Mouse (Mus musculus) 3134 (cell line): ENCODE results near the gene Gm266.

Source experiments
- DNase-seq: peaks from one replicate; pipeline ENCODE4 v3.0.0-alpha.2; 2011; ENCODE audit warnings: low spot score; ENCODE audit not compliant: insufficient read length; ENCODE audit errors: extremely low read depth

The Gm266 gene

DNA sequence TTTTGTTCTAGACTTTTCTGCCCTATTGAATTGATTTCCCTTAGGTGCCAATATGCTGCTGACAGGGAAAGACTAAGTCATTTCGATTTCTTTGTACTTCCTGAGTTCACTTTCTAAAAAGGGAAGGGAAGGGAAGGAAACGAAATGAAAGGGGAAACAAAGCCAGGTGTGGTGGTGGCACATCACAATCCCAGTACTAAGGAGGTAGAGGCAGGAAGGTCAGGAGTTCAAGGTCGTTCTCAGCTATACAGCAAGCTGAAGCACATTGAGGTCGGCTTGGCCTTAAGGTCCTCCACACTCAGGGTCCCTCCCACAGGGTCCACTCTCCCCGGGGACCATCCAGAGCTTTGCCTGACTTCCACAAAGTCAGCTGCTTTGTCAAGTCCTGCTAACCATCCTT lies 17.9 kb upstream of the Gm266 start:
- DNase-seq = no peak

DNA sequence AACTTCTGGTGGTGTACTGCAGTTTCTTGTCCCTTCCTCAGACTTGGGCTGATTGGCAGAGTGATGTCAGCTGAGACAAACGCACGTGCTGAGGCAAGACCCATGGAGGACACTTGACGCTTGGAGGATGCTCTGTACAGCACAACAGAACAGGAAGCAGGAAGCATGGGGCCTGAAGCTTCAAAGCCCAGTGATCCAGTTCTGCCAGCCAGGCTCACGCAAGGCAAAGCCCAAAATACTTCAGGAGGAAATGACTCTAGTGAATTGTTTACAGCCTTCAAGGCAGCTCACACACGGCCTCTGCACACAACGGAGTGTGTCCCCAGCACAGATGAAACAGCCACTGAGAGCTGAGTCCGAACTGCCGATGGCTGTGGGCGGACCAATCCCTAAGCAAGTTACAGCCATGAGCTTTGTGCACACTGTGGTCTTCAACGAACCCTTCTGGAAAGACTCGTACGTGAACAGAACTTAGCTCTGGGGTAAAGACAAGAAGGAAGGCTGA lies 17.5 kb upstream of the Gm266 start:
- no peak for DNase-seq

DNA sequence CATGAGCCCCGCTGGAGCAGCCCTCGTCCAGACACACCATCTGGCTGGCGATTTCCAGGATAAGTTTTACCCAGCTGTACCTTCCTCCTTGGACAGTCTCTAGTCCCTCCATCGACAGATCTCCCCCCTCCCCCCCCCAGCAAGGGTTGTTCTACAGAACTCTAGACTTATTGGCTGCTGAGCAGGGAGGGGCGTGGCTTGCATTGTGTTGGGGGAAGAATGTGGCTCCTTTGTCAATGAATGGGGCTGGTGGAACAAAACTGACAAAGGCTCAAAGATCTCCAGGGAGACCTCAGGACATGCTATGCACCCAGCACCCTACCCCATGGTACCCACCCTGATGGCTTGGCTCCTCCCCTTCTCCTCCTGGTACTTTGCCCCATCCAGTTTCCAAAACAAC lies 15.1 kb upstream of the Gm266 start:
- no peak for DNase-seq

DNA sequence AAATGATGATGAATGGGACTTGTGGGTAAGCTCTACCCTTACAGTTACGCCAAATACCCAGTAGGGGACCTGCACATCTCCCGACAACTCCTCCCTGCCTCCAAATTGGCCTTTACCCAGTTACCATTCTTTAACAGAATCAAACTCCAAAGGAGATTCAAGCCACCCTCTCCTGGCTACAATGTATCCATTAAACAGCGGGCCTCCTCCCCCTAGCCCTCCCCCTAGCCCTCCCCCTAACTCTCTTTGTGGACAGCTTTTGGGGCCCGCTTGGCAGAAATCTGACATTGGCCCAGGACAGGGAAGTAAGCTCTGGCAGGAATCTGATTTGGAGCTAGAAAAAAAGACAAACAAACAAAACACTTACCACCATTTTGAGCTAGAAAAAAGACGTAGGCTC lies 14.0 kb upstream of the Gm266 start:
- DNase-seq = no peak

DNA sequence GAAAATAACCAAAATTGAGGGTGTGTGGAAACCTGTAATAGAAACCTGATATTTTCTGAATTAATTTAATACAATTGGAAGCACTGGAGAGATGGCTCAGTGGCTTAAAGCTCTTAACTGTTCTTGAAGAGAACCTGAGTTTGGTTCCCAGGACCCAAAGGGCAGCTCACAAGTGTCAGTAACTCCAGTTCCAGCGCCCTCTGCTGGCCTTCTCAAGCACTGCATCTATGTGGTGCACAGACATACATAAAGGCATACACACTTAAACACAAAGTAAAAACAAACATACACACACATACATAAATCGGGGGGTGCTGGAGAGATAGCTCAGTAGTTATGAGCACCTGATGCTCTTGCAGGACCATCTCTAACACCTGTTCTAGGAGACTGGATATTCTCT lies 11.5 kb upstream of the Gm266 start:
- DNase-seq = no peak

DNA sequence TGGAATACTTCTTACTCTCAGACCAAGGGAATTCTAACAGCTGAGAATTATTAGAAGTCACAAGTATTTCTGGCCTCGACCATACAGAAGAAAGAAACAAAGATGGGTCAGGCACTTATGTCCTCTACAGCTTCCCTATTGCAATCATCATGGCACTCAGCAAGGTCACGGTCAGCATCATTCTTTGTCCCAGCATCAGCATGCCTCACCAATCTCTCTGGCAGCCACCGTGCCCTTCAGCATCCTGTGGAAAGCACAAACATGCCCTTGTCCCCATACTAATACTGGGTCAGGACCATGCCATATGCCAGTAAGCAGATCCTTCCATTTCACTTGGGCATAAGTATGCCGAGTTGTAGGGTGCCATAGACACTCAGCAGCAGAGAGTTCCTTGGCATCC lies 9.3 kb upstream of the Gm266 start:
- no peak for DNase-seq

DNA sequence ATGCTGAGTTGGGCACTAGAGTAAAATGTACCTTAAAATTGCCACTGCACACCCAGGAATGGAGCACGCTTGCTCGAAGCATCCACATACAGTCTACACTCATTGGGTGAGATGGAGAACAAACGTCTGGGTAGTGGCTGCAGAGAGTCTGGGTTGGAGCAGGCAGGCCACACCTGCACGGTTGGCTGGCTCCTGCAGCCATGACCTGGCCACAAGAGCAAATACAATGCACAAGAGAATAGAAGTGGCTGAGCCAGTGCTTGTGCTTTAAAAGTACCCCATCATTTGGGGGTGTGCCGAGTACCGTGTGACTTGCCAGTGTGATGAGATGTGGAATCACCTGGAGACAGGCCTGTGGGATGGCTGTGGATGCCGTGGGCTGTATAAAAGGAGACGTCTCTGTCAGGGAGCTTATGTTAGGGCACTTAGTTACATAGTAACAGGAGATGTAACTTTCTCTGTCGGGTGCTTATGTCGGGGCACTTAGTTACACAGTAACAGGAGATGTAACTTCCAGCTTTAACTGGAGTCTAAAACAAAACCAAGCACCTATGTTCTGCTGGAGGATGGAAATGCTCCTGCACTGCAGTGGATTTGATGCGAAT lies 3.7 kb upstream of the Gm266 start:
- DNase-seq = no peak

DNA sequence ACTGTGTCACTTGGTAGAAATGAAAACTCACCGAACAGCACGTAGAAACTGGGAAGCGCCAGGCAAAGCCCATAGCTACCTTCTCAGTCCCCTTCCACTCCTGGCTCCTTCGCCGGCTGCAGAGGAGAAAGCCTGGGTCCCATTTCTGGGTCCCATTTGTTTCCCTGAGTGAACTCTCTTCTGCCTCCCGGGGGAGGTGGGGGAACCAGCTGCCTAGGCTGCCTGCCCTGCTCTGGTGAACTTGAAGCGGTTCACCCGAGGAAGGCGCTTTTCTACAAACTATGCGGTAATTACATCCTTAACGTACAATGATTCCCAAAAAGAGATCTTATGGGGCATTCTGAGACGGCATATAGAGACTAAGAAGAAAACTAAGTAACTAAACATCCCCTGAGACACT lies 832 bp upstream of the Gm266 start:
- no peak for DNase-seq

DNA sequence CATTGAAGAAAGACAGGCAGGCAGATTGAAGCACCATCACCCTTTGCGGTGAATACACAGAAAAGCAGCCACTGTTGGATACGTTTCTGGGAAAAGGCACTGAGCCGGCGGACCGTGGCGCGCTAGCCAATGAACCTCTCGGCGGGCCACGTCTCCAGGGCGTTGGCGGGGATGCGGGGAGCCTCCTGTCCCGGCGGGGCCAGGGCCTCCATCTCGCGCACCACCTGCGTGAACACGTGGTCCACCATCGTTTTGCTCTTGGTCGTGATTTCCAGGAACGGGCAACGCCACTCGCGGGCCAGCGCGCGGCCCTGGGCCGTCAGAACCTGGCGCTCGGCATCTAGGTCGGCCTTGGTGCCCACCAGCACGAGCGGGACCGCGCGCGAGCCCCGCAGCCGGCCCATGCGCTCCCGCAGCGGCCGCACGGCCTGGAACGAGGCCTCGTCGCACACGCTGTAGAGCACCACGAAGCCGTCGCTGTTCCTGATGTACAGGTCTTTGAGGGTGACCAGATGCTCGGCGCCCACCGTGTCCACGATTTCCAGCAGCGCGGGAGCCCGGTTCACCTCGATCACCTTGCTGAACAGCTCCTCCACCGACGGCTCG lies 474 bp downstream of the Gm266 start:
- no peak for DNase-seq

DNA sequence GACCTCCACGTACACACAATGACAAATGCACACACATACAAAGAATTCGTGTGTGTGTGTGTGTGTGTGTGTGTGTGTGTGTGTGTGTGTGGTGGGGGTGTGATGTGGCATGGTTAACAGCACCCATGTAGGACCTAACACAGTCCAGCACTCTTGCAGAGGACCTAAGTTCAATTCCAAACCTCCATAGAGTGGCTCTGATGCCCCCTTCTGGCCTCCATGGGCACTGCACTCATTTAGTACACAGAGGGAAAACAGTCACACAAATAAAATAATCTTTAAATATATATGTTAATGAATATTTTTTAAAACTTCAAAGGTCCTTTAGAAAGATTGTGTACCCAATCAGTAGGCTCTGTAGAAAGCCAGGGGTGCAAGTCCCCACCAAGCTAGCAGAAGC lies 5.7 kb downstream of the Gm266 start:
- no peak for DNase-seq

DNA sequence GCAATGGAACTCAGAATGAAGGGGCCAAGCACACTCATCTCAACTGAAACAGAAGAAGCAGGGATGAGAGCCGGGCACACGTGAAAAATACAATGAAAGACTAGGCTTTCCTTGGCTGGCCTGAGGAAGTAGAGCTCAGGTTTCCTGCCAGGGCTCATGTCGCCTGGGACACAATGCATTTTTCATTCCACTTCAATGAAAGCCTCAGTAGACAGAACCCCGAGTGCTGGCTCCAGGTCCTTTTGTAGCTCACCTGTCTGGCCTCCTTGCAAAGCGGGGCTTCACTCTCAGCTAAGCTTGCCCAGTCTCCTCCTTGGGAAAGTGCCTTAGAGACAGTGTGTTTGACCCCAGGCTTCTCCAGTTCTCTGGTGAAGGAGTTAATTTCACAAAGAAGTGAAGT lies 6.7 kb downstream of the Gm266 start:
- no peak for DNase-seq

DNA sequence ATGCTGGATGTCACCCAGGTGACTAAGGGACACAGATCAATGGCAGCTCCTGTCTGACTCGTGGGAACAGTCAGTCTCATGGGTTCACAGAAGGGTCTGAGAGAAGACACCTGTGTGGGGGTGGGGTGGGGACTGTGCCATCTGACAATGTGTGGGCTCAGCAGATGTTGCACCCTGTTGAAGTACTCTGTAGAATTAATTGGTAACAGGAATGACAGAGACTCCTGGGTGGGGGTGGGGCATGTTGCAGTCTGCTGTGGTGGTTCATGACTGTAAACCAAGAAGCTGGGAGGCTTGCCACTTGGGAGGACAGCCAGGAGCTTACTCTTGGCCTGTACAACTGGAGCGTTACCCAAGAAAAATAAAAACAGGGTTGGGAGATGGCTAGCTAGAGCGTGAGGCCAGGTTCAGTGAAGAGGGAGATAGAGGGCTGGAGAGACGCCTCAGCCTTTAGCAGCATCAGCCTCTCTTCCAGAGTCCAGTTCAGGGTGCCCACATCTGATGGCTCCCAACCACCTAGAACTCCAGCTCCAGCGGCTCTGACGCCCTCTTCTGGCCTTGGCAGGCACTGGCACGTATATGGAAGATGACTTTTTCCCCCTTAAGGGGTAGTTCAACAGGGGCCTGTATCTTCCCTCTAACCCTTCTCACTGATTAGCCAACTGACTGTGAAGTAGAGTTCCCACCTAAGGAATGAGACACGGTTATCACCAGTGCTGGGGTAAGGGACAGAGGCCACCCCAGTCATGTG lies 10.6 kb downstream of the Gm266 start:
- peak; percentile 71 for DNase-seq

DNA sequence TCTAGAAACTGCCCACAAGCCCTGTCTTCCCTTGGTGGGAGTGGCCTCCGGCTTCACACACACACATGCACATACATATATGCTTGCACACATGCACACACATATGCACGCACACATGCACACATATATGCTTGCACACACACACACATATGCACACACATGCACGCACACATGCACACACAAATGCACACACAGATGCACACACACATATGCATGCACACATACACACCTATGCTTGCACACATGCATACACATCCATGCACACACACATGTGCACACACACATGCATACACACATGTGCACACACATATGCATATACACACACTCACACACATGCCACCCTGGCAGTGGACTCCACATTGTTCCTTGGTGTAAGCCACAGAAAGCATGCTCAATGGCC lies 11.2 kb downstream of the Gm266 start:
- no peak for DNase-seq

DNA sequence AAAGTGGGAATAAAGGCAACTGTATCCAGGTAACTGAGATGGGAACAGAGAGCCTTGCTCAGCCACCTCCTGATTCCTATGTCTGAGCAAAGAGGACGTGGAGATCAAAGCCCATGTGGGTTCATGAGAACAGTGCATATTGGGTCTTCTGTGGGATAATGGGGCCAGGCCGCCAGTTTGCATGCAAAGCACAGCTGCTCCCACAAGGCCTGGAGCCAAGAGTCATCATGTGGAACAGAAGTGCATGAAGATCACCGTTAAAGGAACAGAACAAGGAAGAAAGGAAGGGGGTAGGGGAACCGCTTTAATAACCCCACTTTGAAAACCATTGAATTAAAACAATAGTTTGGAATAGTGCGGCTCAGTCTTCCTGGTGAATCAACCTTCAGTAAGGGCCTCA lies 12.7 kb downstream of the Gm266 start:
- DNase-seq = no peak

DNA sequence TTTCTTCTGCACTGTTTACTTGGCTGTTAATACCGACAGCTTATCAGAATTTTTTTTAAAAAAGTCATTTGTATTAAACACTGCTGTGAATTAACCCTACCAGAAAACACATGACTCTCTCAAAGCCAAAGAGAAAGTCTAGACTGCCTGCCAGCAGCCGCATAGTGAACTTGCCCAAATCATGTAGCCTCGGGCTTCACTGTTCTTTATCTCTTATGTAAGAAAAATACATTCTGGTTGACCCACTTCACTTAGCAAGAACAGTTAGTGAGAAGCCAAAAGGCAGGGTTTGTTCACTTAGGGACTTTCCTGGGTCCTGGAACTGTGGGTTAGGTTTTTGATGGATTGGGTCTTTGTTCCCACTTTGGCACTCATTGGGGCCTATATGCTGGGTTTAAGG lies 13.9 kb downstream of the Gm266 start:
- peak; percentile 70 for DNase-seq

DNA sequence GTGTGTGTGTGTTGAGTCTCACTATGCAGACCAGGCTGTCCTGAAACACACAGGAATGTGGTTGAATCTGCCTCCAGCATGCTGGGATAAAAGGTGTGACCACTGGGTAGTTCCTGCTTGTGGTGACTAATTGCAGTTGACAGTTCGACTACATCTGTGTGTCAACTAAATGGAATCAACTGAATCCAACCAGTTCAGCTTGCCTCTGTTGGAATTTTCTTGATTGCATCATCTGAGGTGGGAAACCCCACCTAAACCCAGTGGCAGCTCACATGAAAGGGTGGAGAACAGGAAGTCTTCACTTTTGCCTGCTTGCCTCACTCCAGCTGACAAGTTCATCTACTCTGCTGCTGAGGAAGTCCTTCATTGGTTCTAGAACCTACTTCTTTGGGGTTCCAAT lies 14.5 kb downstream of the Gm266 start:
- DNase-seq = peak; percentile 72

DNA sequence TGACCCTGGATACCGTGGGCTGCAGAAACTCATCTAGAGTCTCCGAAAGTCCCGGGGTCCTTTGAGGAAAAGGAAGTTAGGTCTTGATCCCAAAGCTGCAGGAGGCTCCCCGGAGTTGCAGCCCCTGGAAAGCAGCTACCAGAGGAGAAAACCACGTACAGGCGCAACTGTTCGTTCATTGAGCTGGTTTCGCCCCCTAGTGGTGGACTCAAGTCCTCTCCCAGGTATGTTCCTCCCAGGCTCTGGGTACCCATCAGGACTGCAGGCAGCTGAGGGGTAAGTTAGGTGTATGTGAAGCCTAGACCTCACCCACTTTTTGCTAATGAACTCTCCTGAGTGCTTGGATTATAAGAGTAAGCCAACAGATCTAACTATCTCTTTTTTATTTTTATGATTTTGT lies 16.1 kb downstream of the Gm266 start:
- no peak for DNase-seq

DNA sequence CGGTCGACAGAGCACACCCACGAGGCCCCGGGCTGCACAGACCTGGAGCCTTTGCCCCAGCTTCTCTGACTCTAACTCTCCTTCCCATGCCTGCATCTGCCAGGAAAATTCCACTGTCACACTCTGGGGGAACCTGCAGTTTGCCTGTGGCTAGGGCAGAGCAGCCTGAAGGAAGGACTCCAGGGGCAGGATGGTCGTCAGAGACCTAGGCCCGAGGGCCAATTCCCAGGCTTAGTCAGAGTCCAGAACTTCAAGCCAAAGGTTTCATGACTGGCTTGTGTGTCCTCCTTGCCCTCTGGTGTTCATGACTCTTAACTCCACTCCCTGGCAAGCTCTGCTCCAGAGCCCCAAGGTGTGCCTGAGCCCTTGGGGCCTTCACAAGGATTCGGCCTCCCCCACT lies 17.4 kb downstream of the Gm266 start:
- DNase-seq = no peak

DNA sequence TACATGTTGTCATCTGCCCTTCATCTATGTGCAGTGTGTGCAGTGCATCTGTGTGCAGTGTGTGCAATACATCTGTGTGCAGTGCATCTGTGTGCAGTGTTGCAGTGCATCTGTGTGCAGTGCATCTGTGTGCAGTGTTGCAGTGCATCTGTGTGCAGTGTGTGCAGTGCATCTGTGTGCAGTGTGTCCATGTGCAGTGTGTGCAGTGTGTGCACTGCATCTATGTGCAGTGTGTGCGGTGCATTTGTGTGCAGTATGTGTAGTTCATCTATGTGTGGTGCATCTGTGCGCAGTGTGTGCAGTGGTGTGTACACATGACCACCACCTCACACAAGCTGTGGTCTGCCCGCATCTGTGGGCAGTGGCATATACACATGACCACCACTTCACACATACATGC lies 19.3 kb downstream of the Gm266 start:
- DNase-seq = no peak

DNA sequence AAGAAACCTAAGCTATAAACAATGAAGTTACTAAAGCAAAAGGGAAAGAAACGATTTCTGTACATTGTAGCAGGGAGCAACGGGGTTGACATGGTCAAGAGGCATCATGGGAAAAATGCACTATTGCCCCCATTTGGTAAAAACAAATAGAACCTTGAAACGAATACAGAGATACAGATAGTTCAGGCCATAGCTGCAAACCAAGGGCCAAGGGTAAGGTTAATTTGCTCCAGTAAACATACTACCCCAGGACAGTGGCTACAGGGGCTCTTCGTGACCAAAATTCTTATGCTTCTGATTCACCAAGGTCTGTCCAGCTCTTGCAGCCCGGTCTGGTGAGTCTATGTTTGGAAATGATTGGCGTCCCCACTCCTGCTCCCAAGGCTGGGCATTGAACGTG lies 22.1 kb downstream of the Gm266 start:
- no peak for DNase-seq

DNA sequence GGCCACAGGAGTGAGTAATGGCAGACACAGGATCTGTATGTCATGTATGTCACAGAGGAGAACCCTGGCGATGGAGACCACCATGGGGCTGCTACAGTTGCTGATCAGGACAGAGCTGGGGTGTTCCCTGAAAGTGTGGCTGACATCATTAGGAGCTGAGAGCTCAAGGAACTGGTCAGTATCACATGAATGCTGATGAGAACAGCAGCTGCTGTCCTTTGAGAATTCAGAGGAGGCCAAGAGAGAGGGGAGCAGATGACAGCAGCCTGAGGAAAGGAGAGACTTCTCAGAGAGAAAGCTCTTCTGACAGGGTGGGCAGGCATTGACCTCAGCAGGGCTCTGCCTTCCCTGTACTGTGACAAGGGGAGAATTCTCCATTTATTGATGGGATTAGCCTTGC lies 27.9 kb downstream of the Gm266 start:
- DNase-seq = no peak

DNA sequence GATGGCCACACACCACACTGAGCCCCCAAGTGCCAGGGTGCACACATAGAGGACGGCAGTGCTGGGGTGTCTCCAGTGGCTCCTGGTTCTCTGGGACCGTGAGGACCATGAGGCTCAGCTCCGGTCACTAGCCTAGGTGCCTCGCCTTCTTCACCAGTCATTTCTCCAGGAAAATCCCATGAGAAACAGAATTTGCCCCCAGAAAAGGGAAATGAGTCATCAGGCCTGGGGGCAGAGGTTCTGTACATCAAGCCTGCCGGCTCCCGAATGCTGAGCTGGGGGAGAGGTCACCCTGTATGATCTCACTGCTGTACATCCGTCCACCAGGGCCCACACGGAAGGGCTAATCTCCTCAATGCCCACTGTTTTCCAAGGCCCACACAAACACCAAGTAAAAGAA lies 29.8 kb downstream of the Gm266 start:
- no peak for DNase-seq
